Mouse (Mus musculus) lung, postnatal 25 days (tissue): ENCODE results near the gene Klhl13.

Source experiments
- DNase-seq: peaks from one replicate; pipeline ENCODE4 v3.0.0; 2022; ENCODE audit warnings: low spot score

The Klhl13 gene

GRCm38 (mm10) chrX:23364514-23365381 lies at the start of gene Klhl13:
Gene Klhl13, minus strand, starts transcription at chrX:23365082.
- DNase-seq: peak; percentile 41

- DNase-seq: peak; percentile 15
These were observed 44.6 kb upstream of the Klhl13 start for GRCm38 (mm10) chrX:23409296-23410149.

- DNase-seq: no peak
These were observed 23.8 kb upstream of the Klhl13 start for GRCm38 (mm10) chrX:23388716-23389115.

- DNase-seq: no peak
These were observed 1.4 kb downstream of the Klhl13 start for GRCm38 (mm10) chrX:23363441-23363840.

- no peak for DNase-seq
These were observed 4.4 kb downstream of the Klhl13 start for GRCm38 (mm10) chrX:23360446-23360845.

GRCm38 (mm10) chrX:23350083-23350482 lies 14.8 kb downstream of the Klhl13 start:
- no peak for DNase-seq

GRCm38 (mm10) chrX:23328116-23328515 lies 36.8 kb downstream of the Klhl13 start:
- no peak for DNase-seq

GRCm38 (mm10) chrX:23318857-23319256 lies 46.0 kb downstream of the Klhl13 start:
- DNase-seq: no peak

- no peak for DNase-seq
These were observed 68.8 kb downstream of the Klhl13 start for GRCm38 (mm10) chrX:23295952-23296598.

GRCm38 (mm10) chrX:23285442-23285817 lies 79.5 kb downstream of the Klhl13 start:
- no peak for DNase-seq

GRCm38 (mm10) chrX:23284530-23285441 lies 80.1 kb downstream of the Klhl13 start:
- no peak for DNase-seq

GRCm38 (mm10) chrX:23267601-23268000 lies 97.3 kb downstream of the Klhl13 start:
- DNase-seq: no peak

- no peak for DNase-seq
These were observed 116.1 kb downstream of the Klhl13 start for GRCm38 (mm10) chrX:23248752-23249151.
